Mouse (Mus musculus): ENCODE measurements around the gene Stard3. TPM values are rescaled to one million over a fixed set of nuclear protein-coding genes. Genes with fewer than 3 reads are reported as not detected.

Stard3 gene
- total RNA-seq, 2 experiments from 2014 or later: 2.8 to 8.5 TPM

- no peak for ATAC-seq (replicated peaks; ENCODE audit: low FRiP score, poor library complexity, severe bottlenecking)
These were observed 32.0 kb downstream of the Stard3 start for GRCm38 (mm10) chr11:98390141-98390540.

GRCm38 (mm10) chr11:98392034-98392433, 33.9 kb downstream of the Stard3 start:
- ATAC-seq (replicated peaks; ENCODE audit: low FRiP score, poor library complexity, severe bottlenecking): no peak

GRCm38 (mm10) chr11:98392645-98393044, 34.5 kb downstream of the Stard3 start:
- peak; percentile 82 for ATAC-seq (replicated peaks; ENCODE audit: low FRiP score, poor library complexity, severe bottlenecking)

DNA sequence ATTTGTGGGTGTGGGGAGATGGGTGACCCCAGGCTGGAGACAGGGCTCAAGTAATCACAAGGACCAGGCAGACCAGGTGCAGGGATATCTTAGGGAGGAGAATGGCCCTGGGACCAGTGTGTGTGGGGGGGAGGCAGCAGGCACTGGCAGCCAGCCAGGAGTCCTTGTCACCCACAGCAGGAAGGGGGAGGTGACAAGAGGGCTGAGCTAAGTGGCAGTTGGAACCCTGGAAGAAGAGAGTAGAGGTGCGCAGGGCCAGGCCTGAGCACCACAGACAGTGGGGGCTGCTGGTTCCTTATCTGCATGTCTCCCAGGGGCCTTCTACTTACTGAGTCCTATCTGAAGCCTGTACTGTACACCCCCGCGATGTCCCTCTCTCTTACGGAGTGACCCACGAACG, 35.1 kb downstream of the Stard3 start:
- peak; percentile 68 for ATAC-seq (replicated peaks; ENCODE audit: low FRiP score, poor library complexity, severe bottlenecking)

DNA sequence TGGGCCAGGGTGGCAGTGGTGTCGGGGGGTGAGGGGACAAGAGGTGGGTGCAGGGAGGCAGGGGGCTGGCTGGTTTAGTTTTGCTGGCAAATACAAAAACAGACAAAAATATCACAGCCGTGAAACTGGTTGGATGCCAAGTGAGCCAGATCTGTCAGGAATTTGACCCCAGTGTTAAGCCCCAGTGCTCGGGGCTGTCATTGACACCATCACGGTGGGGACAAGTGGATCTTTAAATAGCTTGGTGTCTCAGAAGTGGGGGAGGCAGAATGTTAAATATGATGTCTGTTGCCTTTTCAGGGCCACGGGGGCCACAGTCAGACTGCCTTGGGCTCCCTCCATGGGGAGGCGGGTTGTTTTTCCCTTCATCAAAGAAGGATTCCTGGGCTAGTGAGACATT, 36.1 kb downstream of the Stard3 start:
- no peak for ATAC-seq (replicated peaks; ENCODE audit: low FRiP score, poor library complexity, severe bottlenecking)

- no peak for ATAC-seq (replicated peaks; ENCODE audit: low FRiP score, poor library complexity, severe bottlenecking)
These were observed 36.9 kb downstream of the Stard3 start for GRCm38 (mm10) chr11:98395041-98395440.

- ATAC-seq (replicated peaks; ENCODE audit: low FRiP score, poor library complexity, severe bottlenecking): no peak
These were observed 39.8 kb downstream of the Stard3 start for GRCm38 (mm10) chr11:98397946-98398345.

DNA sequence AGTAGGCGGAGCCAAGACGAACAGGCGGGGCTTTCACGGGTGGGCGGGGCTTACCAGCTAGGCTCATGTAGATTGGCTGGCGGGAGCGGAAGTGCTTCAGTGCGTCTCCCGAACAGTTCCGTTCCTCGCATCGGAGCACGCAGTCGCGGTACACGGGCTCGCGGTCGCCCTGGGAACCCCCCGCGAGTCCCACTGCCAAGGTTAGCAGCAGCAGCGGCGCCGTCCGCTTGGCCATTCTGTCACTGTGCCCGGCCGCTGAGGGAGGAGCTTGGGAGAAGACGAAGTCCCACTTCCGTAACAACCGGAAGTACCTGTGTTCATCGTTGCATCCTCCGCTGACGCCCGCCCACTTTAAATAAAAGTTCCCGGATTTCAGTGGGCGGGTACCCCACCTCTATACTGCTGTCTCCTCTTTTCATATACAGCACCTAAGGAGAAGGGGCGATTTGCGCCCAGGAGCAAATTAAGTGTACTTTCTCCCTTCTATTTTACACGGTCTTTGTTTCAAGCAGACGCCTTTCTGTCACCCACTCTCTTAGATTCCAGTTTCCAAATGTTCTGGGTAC, 42.1 kb downstream of the Stard3 start, which contains the start of gene Pgap3:
Pgap3 (minus strand) TSS at position 330 of the 566 bp plus-strand sequence.
- peak; percentile 91 for ATAC-seq (replicated peaks; ENCODE audit: low FRiP score, poor library complexity, severe bottlenecking)

DNA sequence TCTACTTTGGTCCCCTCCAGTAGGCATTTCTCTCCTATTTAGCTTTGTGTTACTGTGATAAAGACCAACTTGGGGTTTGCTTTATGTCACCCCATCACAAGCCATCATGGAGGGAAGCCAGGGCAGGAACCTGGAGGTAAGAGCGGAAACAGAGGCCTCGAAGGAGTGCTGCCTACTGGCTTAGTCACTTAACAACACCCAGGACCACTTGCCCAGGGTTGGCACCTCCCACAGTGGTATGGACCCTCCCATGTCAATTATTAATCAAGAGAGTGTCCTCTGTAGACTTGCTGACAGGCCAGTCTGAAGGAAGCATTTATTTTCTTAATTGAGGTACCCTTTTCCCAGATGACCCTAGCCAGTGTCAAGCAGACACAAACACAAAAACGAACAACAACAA, 42.6 kb downstream of the Stard3 start:
- ATAC-seq (replicated peaks; ENCODE audit: low FRiP score, poor library complexity, severe bottlenecking): no peak

DNA sequence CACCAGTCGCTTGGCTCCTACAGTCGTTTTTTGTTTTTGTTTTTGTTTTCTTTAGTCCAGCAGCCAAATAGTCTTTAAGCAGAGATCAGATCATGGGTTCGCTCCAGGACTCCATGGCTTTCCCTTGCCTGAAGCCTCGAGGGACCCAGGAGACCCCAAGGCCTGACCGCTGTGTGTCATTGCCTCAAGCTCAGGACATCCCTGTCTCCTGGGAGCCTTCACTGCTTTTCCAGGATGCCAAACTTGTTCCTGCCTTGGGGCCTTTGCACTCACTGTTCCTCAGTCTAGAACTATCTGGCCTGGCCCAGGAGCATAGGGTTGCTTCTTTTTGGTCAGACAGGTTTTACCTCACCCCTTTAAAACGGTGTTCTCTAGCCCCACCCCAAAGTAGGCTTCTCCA, 48.5 kb downstream of the Stard3 start:
- ATAC-seq (replicated peaks; ENCODE audit: low FRiP score, poor library complexity, severe bottlenecking): no peak

DNA sequence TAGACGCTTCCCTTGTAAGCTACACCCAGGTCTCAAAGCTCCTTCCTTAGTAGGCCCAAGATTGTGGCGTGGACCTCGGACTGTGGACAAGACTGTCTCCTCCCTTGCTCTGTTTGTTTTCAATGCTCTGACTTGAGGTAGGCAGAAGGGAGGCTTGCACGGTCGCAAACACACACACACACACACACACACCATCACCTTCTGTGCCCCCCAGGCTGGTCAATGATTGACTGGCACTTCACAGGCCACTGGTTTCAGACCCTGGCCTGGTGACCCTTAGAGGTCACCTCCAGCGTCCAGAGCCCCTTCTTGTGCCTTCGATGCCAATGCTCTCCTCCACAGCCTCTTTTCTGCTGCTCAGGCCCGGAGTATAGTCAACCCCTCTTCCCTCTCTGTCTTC, 50.7 kb downstream of the Stard3 start:
- no peak for ATAC-seq (replicated peaks; ENCODE audit: low FRiP score, poor library complexity, severe bottlenecking)

DNA sequence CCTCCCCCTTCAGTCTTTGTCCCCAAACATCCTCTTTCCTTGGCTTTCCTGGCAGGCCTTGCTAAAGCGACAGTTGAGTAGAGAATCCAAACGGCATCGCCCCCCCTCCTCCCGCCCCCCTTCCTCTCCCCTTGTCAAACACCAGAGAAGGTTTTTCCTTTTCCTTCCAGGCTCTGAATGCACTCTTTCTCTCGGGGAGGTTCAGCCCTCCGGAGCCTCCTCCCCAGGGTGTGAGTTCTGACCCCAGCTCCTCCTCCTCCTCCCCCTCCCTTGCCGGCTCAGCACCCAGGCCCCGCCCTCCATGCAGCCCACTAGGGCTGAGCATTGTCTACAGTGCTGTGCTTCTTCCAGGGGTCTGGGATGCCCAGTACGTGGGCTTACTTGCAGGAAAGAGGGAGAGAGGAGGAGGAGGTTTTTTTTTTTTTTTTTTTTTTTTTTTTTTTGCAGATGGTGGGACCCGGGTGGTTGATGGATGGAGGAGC, 51.2 kb downstream of the Stard3 start:
- ATAC-seq (replicated peaks; ENCODE audit: low FRiP score, poor library complexity, severe bottlenecking): no peak

DNA sequence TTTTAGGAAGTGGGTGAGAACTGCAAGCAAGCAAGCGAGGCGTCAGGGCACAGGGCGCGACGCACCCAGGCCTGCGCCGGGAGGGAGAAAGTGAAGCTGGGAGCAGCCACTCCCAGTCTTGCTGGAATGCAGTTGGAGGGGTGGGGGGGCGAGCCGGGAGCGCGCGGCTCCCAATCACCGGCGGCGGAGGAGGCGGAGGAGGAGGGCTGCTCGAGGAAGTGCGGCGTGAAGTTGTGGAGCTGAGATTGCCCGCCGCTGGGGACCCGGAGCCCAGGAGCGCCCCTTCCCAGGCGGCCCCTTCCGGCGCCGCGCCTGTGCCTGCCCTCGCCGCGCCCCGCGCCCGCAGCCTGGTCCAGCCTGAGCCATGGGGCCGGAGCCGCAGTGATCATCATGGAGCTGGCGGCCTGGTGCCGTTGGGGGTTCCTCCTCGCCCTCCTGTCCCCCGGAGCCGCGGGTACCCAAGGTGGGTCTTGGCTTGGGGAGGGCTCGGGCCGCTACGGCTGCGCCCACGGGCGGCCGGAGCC, 54.2 kb downstream of the Stard3 start, which contains the start of gene Erbb2:
Erbb2 (plus strand) TSS at position 198 of the 524 bp plus-strand sequence.
- ATAC-seq (replicated peaks; ENCODE audit: low FRiP score, poor library complexity, severe bottlenecking): no peak

- ATAC-seq (replicated peaks; ENCODE audit: low FRiP score, poor library complexity, severe bottlenecking): no peak
These were observed 54.7 kb downstream of the Stard3 start for GRCm38 (mm10) chr11:98412797-98413301.

DNA sequence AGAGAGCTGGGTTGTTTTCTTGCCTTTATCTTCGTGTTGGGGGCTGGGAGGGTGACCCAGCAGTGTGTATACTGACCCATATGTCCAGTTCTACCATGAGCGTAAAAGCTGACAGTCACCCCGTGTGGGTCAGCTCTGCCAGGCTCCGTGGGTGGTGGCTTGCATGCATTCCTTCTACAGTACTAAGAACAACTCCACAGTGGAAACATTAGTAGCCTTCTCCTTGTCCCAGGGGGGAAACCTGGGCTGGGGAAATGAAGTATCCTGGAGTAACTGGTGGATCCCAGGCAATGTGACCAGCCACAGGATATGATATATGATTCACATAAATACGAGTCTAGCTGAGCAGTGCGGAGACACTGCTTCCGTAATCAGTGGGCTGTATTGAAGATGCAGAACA, 55.6 kb downstream of the Stard3 start:
- no peak for ATAC-seq (replicated peaks; ENCODE audit: low FRiP score, poor library complexity, severe bottlenecking)

DNA sequence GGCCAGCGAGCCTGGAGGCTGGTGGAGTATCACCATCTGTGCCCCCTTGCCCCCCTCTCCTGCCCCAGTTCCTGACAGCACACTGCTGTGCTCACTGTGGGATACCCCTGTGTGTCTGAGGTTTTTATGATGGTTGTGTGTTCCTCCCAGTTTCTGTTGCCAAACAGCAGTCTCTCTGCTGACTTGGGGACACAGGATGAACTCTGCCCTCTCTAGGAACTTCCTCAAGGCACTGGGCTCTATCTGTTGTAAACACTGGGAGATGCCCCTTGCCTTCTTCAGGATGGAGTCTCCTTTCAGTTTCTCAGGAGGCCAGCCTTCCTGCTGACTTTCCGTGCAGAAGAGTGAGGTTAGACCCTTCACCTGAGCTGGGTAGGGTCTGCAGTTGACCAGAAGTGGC, 56.0 kb downstream of the Stard3 start:
- no peak for ATAC-seq (replicated peaks; ENCODE audit: low FRiP score, poor library complexity, severe bottlenecking)

- no peak for ATAC-seq (replicated peaks; ENCODE audit: low FRiP score, poor library complexity, severe bottlenecking)
These were observed 58.9 kb downstream of the Stard3 start for GRCm38 (mm10) chr11:98417074-98417473.

- no peak for ATAC-seq (replicated peaks; ENCODE audit: low FRiP score, poor library complexity, severe bottlenecking)
These were observed 60.1 kb downstream of the Stard3 start for GRCm38 (mm10) chr11:98418273-98418672.

DNA sequence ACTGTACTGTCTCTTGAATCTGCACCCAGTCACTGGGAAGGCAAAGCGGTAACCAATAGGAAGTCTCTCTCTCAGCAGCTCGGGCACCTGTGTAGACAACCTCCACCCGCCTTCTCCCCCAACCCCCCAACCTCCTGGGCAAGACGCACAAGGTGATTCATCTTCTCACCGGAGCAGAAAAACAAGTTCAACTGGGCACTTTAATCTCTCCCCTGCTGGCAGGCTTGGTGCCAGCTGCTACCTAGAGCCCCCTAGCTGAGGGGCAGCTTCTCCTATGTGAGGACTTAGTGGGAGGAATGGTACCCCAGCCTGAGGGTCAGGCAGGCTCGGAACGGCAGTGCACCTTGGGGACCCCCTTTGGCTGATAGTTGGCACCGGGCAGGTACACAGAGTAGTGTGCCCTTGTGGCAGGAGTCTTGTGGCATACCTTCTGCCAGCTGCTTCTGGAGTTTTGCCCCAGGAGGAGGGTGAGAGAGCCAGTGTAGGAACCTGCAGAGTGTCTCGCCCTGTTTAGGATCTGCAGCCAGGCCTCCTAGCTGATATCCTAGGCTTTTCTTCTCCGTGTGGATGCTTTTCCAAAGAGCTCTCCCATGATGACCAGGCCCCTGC, 60.9 kb downstream of the Stard3 start:
- no peak for ATAC-seq (replicated peaks; ENCODE audit: low FRiP score, poor library complexity, severe bottlenecking)

GRCm38 (mm10) chr11:98426592-98426991, 68.4 kb downstream of the Stard3 start:
- ATAC-seq (replicated peaks; ENCODE audit: low FRiP score, poor library complexity, severe bottlenecking): no peak

DNA sequence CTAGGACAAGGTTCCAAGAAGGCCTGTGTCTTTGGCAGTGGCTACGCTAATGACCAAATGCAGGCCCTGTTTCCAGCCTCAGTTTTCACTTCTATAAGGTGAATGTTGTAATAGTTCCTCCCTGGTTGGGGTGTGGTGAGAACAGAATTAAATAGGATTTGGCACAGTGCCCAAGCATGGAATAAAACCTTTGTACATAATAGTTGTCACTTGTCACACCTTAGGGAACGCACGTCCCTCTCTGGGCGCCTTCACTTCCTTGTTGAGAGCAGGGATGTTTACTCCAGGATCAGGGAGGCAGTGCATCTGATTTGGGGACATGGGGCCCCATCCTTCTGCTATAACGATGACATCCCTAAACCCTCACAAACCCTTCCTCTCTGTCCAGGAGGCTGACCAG, 70.3 kb downstream of the Stard3 start:
- no peak for ATAC-seq (replicated peaks; ENCODE audit: low FRiP score, poor library complexity, severe bottlenecking)
